Mouse (Mus musculus) thymus, adult 2 months (tissue): ENCODE results near the gene Dctpp1. TPM values are rescaled to one million over a fixed set of nuclear protein-coding genes. Genes with fewer than 3 reads are reported as not detected.

Experiments used
- DNase-seq: peaks from one replicate; pipeline ENCODE4 v3.0.0; 2021
- H3K27ac ChIP-seq: fragments of 200-500 bp; 2 replicates; pipeline ENCODE4 v1.5.1; 2012; ENCODE audit warnings: low read length, control low read depth; ENCODE audit not compliant: control insufficient read depth, insufficient read depth
- H3K27me3 ChIP-seq: fragments of 200-500 bp; 2 replicates; pipeline ENCODE4 v1.6.1; 2012; ENCODE audit warnings: mild to moderate bottlenecking, low read length, moderate library complexity, mixed read lengths; ENCODE audit not compliant: control insufficient read depth, insufficient read depth
- H3K36me3 ChIP-seq: fragments of 200-500 bp; 2 replicates; pipeline ENCODE4 v1.6.1; 2012; ENCODE audit warnings: mild to moderate bottlenecking, low read length, moderate library complexity; ENCODE audit not compliant: control insufficient read depth, insufficient read depth
- H3K4me1 ChIP-seq: fragments of 200-500 bp; replicated peaks from 2 replicates; pipeline ENCODE4 v1.6.1; 2012; ENCODE audit warnings: low read length; ENCODE audit not compliant: control insufficient read depth, insufficient read depth
- H3K4me3 ChIP-seq: fragments of 200-500 bp; 2 replicates; pipeline ENCODE4 v1.5.1; 2012; ENCODE audit warnings: mild to moderate bottlenecking, low read length, control low read depth, moderate library complexity; ENCODE audit not compliant: control insufficient read depth, insufficient read depth
- CTCF ChIP-seq: fragments of 200-500 bp; IDR thresholded peaks from 2 replicates; pipeline ENCODE4 v1.5.1; 2012; ENCODE audit warnings: mild to moderate bottlenecking, control low read depth, low read length, moderate library complexity, borderline replicate concordance; ENCODE audit not compliant: control insufficient read depth, poor library complexity, insufficient read depth; ENCODE audit errors: extremely low read depth
- POLR2A ChIP-seq: fragments of 200-500 bp; IDR thresholded peaks from 2 replicates; pipeline ENCODE4 v1.6.1; 2012; ENCODE audit warnings: mild to moderate bottlenecking, low read length, control low read depth, moderate library complexity; ENCODE audit not compliant: control insufficient read depth, poor library complexity, insufficient read depth; ENCODE audit errors: extremely low read depth
- WGBS: fragments of 180-500 bp; shearing (Covaris S2); methylation state at CpG from one replicate; pipeline ENCODE4 v1.1.7; 2018; 5-methylcytosine and 5-hydroxymethylcytosine counted together
- polyA plus RNA-seq: library from polyadenylated mRNA; depleted of rRNA; stranded (reverse); fragments of >200 nt; gene quantifications from 2 replicates; pipeline ENCODE4 v1.2.3, GENCODE M21; 2012; rRNA removed

Gene Dctpp1
- polyA plus RNA-seq, 1 experiment = 122 TPM

DNA sequence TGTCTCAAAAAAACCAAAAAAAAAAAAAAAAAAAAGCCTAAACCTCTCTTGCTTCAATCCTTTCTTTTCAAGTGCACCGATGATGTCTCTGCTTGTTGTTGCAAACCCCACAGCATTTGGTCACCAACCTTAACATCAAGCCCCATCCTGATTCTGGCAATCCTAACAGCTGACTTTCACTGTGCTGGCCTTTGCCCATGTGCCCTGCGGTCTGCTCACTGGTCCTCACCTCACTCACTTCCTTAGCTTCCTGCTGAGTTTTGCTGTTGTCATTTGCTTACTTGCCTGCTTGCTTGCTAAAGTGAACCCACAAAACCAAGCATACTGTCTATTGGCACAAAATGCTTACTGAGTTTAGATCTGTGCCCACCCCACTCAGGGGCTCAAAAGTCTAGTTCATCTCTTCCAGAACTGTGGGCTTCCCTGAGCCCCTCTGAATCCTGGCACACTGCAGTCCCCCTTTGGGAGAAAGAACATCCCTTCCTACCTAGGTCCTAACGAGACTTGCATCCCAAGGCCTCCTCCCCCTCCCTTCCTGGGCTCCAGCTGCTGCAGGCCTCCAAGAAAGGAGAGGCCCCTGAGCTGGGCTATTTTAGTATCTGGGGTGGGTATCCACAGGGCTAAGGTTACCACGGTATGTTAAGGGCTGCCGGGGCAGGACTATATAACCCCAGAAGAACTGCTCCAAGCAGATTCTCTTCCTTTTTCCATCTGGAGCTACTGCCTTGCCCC lies 49.3 kb downstream of the Dctpp1 start:
- TF ChIP-seq POLR2A = no peak
- TF ChIP-seq CTCF = no peak
- Histone ChIP-seq H3K4me3 (no peak overlapping the region), H3K27ac (peak overlapping the region; percentile 72), H3K36me3 (peaks cover 14% of the 10 kb centered on the region), H3K27me3 (no peaks in the 10 kb centered on the region), H3K4me1 (peaks cover 57% of the 10 kb centered on the region)
- peak; percentile 30 for DNase-seq
- 15% methylated on average over 5 of the region's 5 CpGs for WGBS

DNA sequence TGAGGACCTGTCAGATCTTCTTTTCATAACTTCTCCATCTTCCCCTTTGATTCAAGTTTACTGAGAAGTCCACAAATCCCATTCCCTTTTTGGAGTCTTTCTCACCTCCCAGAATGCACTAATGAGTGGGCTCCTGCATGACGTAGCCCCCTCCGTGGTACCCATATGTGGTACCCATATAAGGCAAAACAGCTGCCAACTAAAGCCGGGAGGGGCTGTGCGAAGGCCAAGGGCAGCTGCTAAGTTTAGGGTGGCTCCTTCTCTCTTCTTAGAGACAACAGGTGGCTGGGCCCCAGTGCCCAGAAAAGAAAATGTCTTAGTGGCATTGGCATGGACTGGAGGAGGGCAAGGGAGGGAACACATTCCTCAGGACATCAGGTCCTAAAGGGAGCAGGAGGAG lies 50.2 kb downstream of the Dctpp1 start:
- Histone ChIP-seq H3K4me3 (no peak overlapping the region), H3K27ac (peak overlapping the region; percentile 89), H3K36me3 (peaks cover 14% of the 10 kb centered on the region), H3K4me1 (peaks cover 52% of the 10 kb centered on the region), H3K27me3 (no peaks in the 10 kb centered on the region)
- DNase-seq = peak; percentile 44
- TF ChIP-seq CTCF = no peak
- no peak for TF ChIP-seq POLR2A
- WGBS = 20% methylated on average over 4 of the region's 4 CpGs

DNA sequence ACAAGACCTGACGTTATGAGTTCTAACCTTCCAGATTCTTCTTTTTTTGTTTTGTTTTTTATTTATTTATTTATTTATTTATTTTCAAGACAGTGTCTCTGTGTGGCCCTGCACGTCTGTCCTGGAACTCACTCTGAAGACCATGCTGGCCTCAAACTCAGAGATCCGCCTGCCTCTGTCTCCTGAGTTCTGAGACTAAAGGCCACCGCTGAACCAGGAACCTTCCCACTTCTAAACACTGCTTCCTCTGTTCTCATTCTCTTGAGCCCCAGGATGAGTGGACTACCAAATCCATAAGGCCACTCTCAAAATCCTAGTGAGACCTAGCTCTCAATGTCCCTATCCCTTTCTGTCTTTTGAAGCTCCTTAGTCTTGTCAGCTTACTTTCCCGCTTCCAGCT lies 50.7 kb downstream of the Dctpp1 start:
- Histone ChIP-seq H3K27me3 (no peaks in the 10 kb centered on the region), H3K4me1 (peaks cover 52% of the 10 kb centered on the region), H3K4me3 (no peak overlapping the region), H3K27ac (peak overlapping the region; percentile 89), H3K36me3 (peaks cover 11% of the 10 kb centered on the region)
- DNase-seq = no peak
- no peak for TF ChIP-seq CTCF
- no peak for TF ChIP-seq POLR2A
- 78% methylated on average over 5 of the region's 5 CpGs for WGBS

DNA sequence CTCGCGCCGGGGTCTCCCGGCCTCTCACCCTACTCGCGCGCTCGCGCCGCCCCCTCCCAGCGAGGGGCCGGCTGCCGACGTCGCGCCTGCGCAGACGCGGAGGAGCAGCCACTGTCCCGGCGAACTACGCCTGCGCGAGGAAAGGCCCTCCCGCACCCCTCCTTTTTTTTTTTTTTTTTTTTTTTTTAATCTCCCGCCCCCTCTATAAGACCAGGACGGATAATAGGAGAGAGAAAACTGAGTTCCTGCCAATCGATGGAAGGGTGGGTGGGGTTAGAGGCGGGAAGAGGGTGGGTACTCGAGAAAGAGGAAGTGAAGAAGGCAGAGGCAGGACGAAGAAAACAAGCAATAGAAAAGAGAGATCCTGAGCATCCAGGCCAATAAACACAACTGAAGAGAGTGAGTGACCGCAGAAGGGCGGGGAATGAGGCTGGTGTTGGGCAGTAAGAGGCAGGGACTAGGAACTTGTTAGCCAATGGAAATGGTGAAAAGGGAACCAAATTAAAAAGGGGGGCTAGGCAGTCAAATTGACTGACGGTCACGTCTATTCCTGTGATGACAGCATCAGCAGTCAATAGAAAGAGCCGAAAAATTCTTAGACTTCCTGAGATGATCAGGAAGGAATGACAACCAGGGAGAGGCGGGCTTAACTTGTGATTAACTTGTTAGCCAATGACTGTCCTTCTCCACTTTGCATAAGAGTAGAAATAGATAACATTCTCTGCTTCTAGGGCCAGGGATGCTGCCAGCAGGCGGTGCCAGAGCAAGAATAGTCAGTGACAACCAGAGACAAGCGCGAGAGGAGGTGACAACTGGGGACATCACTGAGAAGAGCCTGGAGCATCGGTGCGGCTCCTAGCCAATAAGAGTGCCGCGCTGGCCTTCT lies 51.7 kb downstream of the Dctpp1 start, which contains the start of gene Mylpf:
Mylpf (plus strand) TSS at position 338 of the 886 bp plus-strand sequence.
- peak within 1 kb of the TSS; percentile 89 for H3K27ac ChIP-seq
- no peaks in the 10 kb centered on the region for H3K27me3 ChIP-seq
- WGBS = under 1% methylated on average over 44 of the region's 44 CpGs
- H3K4me3 ChIP-seq = peak within 1 kb of the TSS; percentile 81
- peak; percentile 93 for DNase-seq
- H3K36me3 ChIP-seq = peaks cover 2% of the 10 kb centered on the region
- peaks cover 44% of the 10 kb centered on the region for H3K4me1 ChIP-seq
- TF ChIP-seq CTCF (peak; percentile 52; the same call in 1 of the 2 replicates), POLR2A (no peak)

DNA sequence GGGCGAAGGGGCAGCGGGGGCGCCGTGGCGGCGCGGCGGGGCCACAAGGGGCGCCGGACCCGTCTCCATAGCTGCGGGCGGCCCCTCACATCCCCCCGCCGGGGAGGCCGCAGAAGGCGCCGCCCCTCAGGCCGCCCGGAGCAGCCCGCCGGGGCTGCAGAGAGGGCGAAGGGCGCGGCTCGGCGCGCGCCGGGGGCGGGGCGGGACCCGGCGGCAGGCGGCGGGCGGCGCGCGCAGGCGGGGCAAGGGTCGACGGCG lies 52.3 kb downstream of the Dctpp1 start, which contains the start of gene Tbc1d10b:
Tbc1d10b (minus strand) TSS at position 174 of the 258 bp plus-strand sequence.
- H3K4me3 ChIP-seq = peak within 1 kb of the TSS; percentile 81
- H3K36me3 ChIP-seq = peaks cover 7% of the 10 kb centered on the region
- TF ChIP-seq CTCF (no peak), POLR2A (no peak)
- no peak for DNase-seq
- WGBS = 2% methylated on average over 35 of the region's 44 CpGs
- no peaks in the 10 kb centered on the region for H3K27me3 ChIP-seq
- peaks cover 40% of the 10 kb centered on the region for H3K4me1 ChIP-seq
- H3K27ac ChIP-seq = peak within 1 kb of the TSS; percentile 89

DNA sequence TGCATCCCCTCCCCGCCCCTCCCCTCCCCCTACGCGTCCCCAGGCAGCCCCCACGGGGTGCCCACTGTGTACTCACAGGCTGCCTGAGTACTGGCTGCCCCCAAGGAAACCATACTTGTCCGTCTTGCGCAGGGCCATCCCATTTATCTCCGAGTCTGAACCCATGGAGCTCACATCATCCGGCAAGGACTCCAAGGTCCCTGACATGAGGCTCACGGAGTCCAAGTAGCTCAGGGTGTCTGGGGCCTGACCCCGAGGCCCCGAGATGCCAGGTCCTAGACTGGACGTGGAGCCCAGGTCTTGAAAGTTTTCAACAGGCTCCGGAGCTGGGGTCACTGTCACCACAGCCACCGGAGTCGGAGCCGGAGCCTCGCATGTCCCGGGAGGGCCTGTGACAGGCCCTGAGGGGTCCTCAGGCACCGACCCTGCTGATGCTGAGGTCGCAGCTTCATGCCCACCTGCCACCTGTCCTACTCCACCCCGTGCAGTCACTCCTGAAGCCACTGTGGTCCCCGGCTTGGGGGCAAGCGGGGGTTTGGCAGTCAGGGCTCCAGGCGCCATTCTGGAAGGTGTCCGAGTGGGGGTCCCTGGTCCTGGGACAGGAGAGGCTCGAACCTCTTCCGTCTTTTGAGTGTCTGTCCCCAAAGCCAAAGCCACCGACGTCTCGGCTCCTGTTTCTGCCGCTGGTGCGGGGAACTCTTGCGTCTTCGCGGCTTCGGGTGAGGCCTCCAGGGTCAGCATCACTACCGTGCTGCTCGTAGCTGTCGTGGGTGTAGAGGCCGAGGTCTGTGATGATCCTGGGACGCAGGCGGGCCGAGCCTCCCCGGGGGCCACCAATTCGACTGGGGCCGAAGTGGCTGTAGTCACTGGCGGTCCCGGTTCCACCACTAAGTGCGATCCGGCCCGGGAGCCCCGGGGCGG lies 52.9 kb downstream of the Dctpp1 start:
- peaks cover 13% of the 10 kb centered on the region for H3K36me3 ChIP-seq
- TF ChIP-seq CTCF (no peak), POLR2A (no peak)
- no peaks in the 10 kb centered on the region for H3K27me3 ChIP-seq
- H3K27ac ChIP-seq = peak overlapping the region; percentile 12; the same call in 1 of the 2 replicates
- under 1% methylated on average over 53 of the region's 53 CpGs for WGBS
- H3K4me1 ChIP-seq = peaks cover 37% of the 10 kb centered on the region
- DNase-seq = no peak
- H3K4me3 ChIP-seq = peak overlapping the region; percentile 81

Other genes starting within 250 kb of the Dctpp1 start
- gene Mvp, start 246.1 kb downstream of the Dctpp1 start, polyA plus RNA-seq = 42.5 and 64.9 TPM in 2 replicates
- 5.4 and 6.2 TPM in 2 replicates for gene Pagr1b, start 244.2 kb downstream of the Dctpp1 start, polyA plus RNA-seq
- 11.9 and 12.7 TPM in 2 replicates for gene Pagr1a, start 243.4 kb downstream of the Dctpp1 start, polyA plus RNA-seq
- 103 and 113 TPM in 2 replicates for gene Gm42742, start 239.6 kb downstream of the Dctpp1 start, polyA plus RNA-seq
- 49.7 and 53.1 TPM in 2 replicates for gene Prrt2, start 239.5 kb downstream of the Dctpp1 start, polyA plus RNA-seq
- 954 and 1,846 TPM in 2 replicates for gene Maz, start 233.7 kb downstream of the Dctpp1 start, polyA plus RNA-seq
- gene Kif22, start 218.2 kb downstream of the Dctpp1 start, polyA plus RNA-seq = 50.5 and 66.8 TPM in 2 replicates
- 0.73 and 1.2 TPM in 2 replicates for gene Zg16, start 173.4 kb downstream of the Dctpp1 start, polyA plus RNA-seq
- gene AI467606, start 169.3 kb downstream of the Dctpp1 start, polyA plus RNA-seq = 518 and 532 TPM in 2 replicates
- gene Qprt, start 138.5 kb downstream of the Dctpp1 start, polyA plus RNA-seq = 8.0 and 10.1 TPM in 2 replicates
- 135 and 157 TPM in 2 replicates for gene Spn, start 122.9 kb downstream of the Dctpp1 start, polyA plus RNA-seq
- gene Cd2bp2, start 64.7 kb downstream of the Dctpp1 start, polyA plus RNA-seq = 63.4 and 67.2 TPM in 2 replicates
- 70.3 and 81.3 TPM in 2 replicates for gene Tbc1d10b, start 52.2 kb downstream of the Dctpp1 start, polyA plus RNA-seq
- gene Mylpf, start 51.8 kb downstream of the Dctpp1 start, polyA plus RNA-seq = 10.7 and 12.3 TPM in 2 replicates
- 30.4 and 31.6 TPM in 2 replicates for gene Zfp553, start 27.6 kb downstream of the Dctpp1 start, polyA plus RNA-seq
- 1,045 and 1,102 TPM in 2 replicates for gene Sept1, start 27.6 kb downstream of the Dctpp1 start, polyA plus RNA-seq
- 91.3 and 102 TPM in 2 replicates for gene Zfp771, start 16.4 kb downstream of the Dctpp1 start, polyA plus RNA-seq
- gene Sephs2, start 13.3 kb upstream of the Dctpp1 start, polyA plus RNA-seq = 37.2 and 46.3 TPM in 2 replicates
- 353 and 356 TPM in 2 replicates for gene Itgal, start 35.6 kb upstream of the Dctpp1 start, polyA plus RNA-seq
- 8.6 and 11.1 TPM in 2 replicates for gene Zfp768, start 84.9 kb upstream of the Dctpp1 start, polyA plus RNA-seq
- 14.4 and 15.2 TPM in 2 replicates for gene Zfp747, start 115.3 kb upstream of the Dctpp1 start, polyA plus RNA-seq
- 5.9 and 6.4 TPM in 2 replicates for gene 9130019O22Rik, start 126.5 kb upstream of the Dctpp1 start, polyA plus RNA-seq
- 8.4 and 10.2 TPM in 2 replicates for gene E430018J23Rik, start 132.9 kb upstream of the Dctpp1 start, polyA plus RNA-seq
- 9.0 and 10.7 TPM in 2 replicates for gene Zfp764, start 146.1 kb upstream of the Dctpp1 start, polyA plus RNA-seq
- gene Zfp688, start 161.4 kb upstream of the Dctpp1 start, polyA plus RNA-seq = 28.0 and 28.7 TPM in 2 replicates
- gene Zfp689, start 188.4 kb upstream of the Dctpp1 start, polyA plus RNA-seq = 8.1 and 9.4 TPM in 2 replicates
- gene Prr14, start 198.9 kb upstream of the Dctpp1 start, polyA plus RNA-seq = 191 and 212 TPM in 2 replicates
- gene Fbrs, start 218.5 kb upstream of the Dctpp1 start, polyA plus RNA-seq = 122 and 128 TPM in 2 replicates